7 mouse cellular contexts compared by ENCODE assay signal in genomic region chr1:57394051-57394450, GRCm38 (mm10). TPM values are rescaled to one million over a fixed set of nuclear protein-coding genes. Genes with fewer than 3 reads are reported as not detected.
DNase-seq lines count a peak whose midpoint lies in the region; TF ChIP-seq lines count a peak whose summit lies in the region.

No protein-coding gene starts in this region.

- H3K4me2 ChIP-seq in CH12.LX (ENCODE audit: insufficient read depth, low read depth, poor library complexity, severe bottlenecking) = no peak overlapping the region

- no peak overlapping the region for H3K27ac ChIP-seq in layer of hippocampus, adult 2 months
- no peak overlapping the region for H3K27ac ChIP-seq in CH12.LX (ENCODE audit: insufficient read depth, low read depth)

- H3K9me3 ChIP-seq in CH12.LX (replicated peaks; ENCODE audit: low read length) = no peaks in the 10 kb centered on the region

- H3K9ac ChIP-seq in CH12.LX (ENCODE audit: insufficient read depth, low read depth) = no peak overlapping the region

- TF ChIP-seq CTCF in layer of hippocampus, adult 2 months (conservative IDR thresholded peaks at IDR 0.05) = peak; percentile 93
- peak; percentile 52 to 76 for TF ChIP-seq CTCF in CH12.LX (conservative IDR thresholded peaks at IDR 0.05 in 1 of 2, IDR thresholded peaks at IDR 0.05 in 1 of 2; ENCODE audit: low read depth in 2 of 2, low read length in 2 of 2)

- no peak for TF ChIP-seq POLR2A in CH12.LX (IDR thresholded peaks at IDR 0.05; ENCODE audit: low read depth, low read length)

- H3K79me2 ChIP-seq in CH12.LX (replicated peaks; ENCODE audit: control insufficient read depth, extremely low read depth, insufficient read depth, poor library complexity, severe bottlenecking) = no peaks in the 10 kb centered on the region

- no peaks in the 10 kb centered on the region for H3K27me3 ChIP-seq in CH12.LX (replicated peaks)

- peak; percentile 34 to 72 for DNase-seq in layer of hippocampus, adult 2 months (ENCODE audit: low spot score in 2 of 2)
- no peak for DNase-seq in layer of hippocampus, adult 9-11 months
- DNase-seq in CH12.LX (ENCODE audit: extremely low read depth) (peak; percentile 58), adipocyte (ENCODE audit: low spot score) (peak; percentile 77)
- DNase-seq in embryo, embryonic 10.5 days (ENCODE audit: low spot score) = peak; percentile 66
- peak; percentile 53 for DNase-seq in layer of hippocampus, adult 9-10 months (ENCODE audit: low spot score)
- DNase-seq in naive thymus-derived CD4-positive, alpha-beta T cell, adult 2 months (ENCODE audit: low read depth) = peak; percentile 71

- dilution Hi-C loops in CH12.LX (cut with MboI; ENCODE audit: extremely low pct_ligation_motif_present, extremely low pct_unique_long_range_greater_than_20kb, low sequenced_read_pairs) = no loop called here

- H3K4me1 ChIP-seq in CH12.LX (ENCODE audit: control insufficient read depth in 1 of 2, insufficient read depth in 2 of 2) = no peaks in the 10 kb centered on the region

- no peak for TF ChIP-seq EP300 in CH12.LX (IDR thresholded peaks at IDR 0.05; ENCODE audit: low read length)

- no peak overlapping the region for H3K4me3 ChIP-seq in layer of hippocampus, adult 2 months
- no peak overlapping the region for H3K4me3 ChIP-seq in CH12.LX (replicated peaks in 1 of 3; ENCODE audit: low read depth in 2 of 3, low read length in 2 of 3, poor library complexity in 1 of 3)

- in situ Hi-C loops in CH12.LX (cut with MboI; ENCODE audit: low pct_ligation_motif_present, low pct_unique_long_range_greater_than_20kb, low sequenced_read_pairs) = no loop called here

- H3K36me3 ChIP-seq in CH12.LX (replicated peaks in 1 of 2; ENCODE audit: control insufficient read depth in 1 of 2, insufficient read depth in 1 of 2, low read length in 1 of 2) = peaks cover 30 to 73% of the 10 kb centered on the region in 2 experiments

- TF ChIP-seq RAD21 in CH12.LX (IDR thresholded peaks at IDR 0.05; ENCODE audit: low read depth, low read length) = peak; percentile 53

TF ChIP-seq in CH12.LX, 34 proteins besides CTCF, POLR2A, EP300 and RAD21:
- TF ChIP-seq SMC3 (IDR thresholded peaks at IDR 0.05; ENCODE audit: low read depth, low read length) (peak; percentile 64), POLR2AphosphoS2 (IDR thresholded peaks at IDR 0.05; ENCODE audit: low read depth, low read length) (no peak), CHD2 (IDR thresholded peaks at IDR 0.05; ENCODE audit: low read length) (no peak), JUN (IDR thresholded peaks at IDR 0.05; ENCODE audit: insufficient read depth, low read depth, low read length) (peak; percentile 37; the same call in 1 of the 2 replicates)
TF ChIP-seq in CH12.LX: peak in this region for 2.

RNA-seq across cellular contexts. Expression of gene Maip1, which starts 12.1 kb away (rescaled TPM):
- 10 to 100 TPM; 12.1 to 12.5 TPM for total RNA-seq in layer of hippocampus, adult 2 months (2021)
- total RNA-seq in CH12.LX (2012; rRNA removed) (7.0 and 8.7 TPM in 2 replicates), CH12.LX (2014; rRNA removed) (15.5 and 15.7 TPM in 2 replicates)
- 13.6 and 13.9 TPM in 2 replicates for polyA plus RNA-seq in CH12.LX (2012; ENCODE audit: insufficient read length, low read depth)

RNA-seq across cellular contexts. Expression of gene Tyw5, which starts 12.8 kb away (rescaled TPM):
- total RNA-seq in layer of hippocampus, adult 2 months (2021) = 10 to 100 TPM; 23.8 to 25.9 TPM
- total RNA-seq in CH12.LX (2012; rRNA removed) = 20.3 and 21.3 TPM in 2 replicates
- 50.1 and 68.9 TPM in 2 replicates for total RNA-seq in CH12.LX (2014; rRNA removed)
- 21.0 and 24.7 TPM in 2 replicates for polyA plus RNA-seq in CH12.LX (2012; ENCODE audit: insufficient read length, low read depth)

RNA-seq across cellular contexts. Expression of gene 1700066M21Rik, which starts 16.6 kb away (rescaled TPM):
- total RNA-seq in layer of hippocampus, adult 2 months (2021) = 10 to 100 TPM; 22.2 to 24.5 TPM
- total RNA-seq in CH12.LX (2012; rRNA removed) (8.0 TPM in 2 replicates), CH12.LX (2014; rRNA removed) (17.4 and 19.4 TPM in 2 replicates)
- polyA plus RNA-seq in CH12.LX (2012; ENCODE audit: insufficient read length, low read depth) = 5.9 and 7.0 TPM in 2 replicates
